In genomic region chr9:36826612-36827363, GRCm38 (mm10) we compare ENCODE assay signal across 24 mouse cellular contexts. TPM values are rescaled to one million over a fixed set of nuclear protein-coding genes. Genes with fewer than 3 reads are reported as not detected.
A peak's percentile ranks its signal among the peaks of the same experiment; 100 is the strongest.
DNase-seq lines count a peak whose midpoint lies in the region; ATAC-seq and TF ChIP-seq lines count a peak whose summit lies in the region.
"Had no signal": no experiment of that assay in that cellular context is flagged by ENCODE, and none has a peak within 500 bp of the region (broad histone marks: within the 10 kb centered on the region; RNA-seq: fewer than 3 reads in every experiment).

No protein-coding gene starts in this region.

- no peak overlapping the region for H3K4me2 ChIP-seq in hindbrain, embryonic 13.5 days
- no peak overlapping the region for H3K4me2 ChIP-seq in hindbrain, embryonic 12.5 days (replicated peaks)
- H3K4me2 ChIP-seq in midbrain, embryonic 14.5 days (ENCODE audit: low read length) = no peak overlapping the region
- H3K4me2 ChIP-seq in forebrain, embryonic 16.5 days (ENCODE audit: low read length) = no peak overlapping the region
- H3K4me2 ChIP-seq in hindbrain, postnatal 0 days (ENCODE audit: low read depth, low read length) = no peak overlapping the region
- H3K4me2 ChIP-seq: heart, embryonic 13.5 days; kidney, embryonic 15.5 days; limb, embryonic 12.5 days; liver, embryonic 12.5 days had no signal

- H3K9me3 ChIP-seq in hindbrain, embryonic 13.5 days = no peaks in the 10 kb centered on the region
- no peaks in the 10 kb centered on the region for H3K9me3 ChIP-seq in hindbrain, embryonic 12.5 days (replicated peaks)
- no peaks in the 10 kb centered on the region for H3K9me3 ChIP-seq in midbrain, embryonic 14.5 days (ENCODE audit: control insufficient read depth, low read length)
- H3K9me3 ChIP-seq in midbrain, embryonic 10.5 days (replicated peaks) = no peaks in the 10 kb centered on the region
- no peaks in the 10 kb centered on the region for H3K9me3 ChIP-seq in forebrain, embryonic 16.5 days (ENCODE audit: control insufficient read depth, low read length)
- no peaks in the 10 kb centered on the region for H3K9me3 ChIP-seq in hindbrain, postnatal 0 days (ENCODE audit: low read length)
- no peaks in the 10 kb centered on the region for H3K9me3 ChIP-seq in heart, embryonic 10.5 days
- H3K9me3 ChIP-seq: embryonic facial prominence, embryonic 13.5 days; heart, embryonic 13.5 days; kidney, embryonic 15.5 days; limb, embryonic 12.5 days; liver, embryonic 12.5 days had no signal

- 36% methylated on average over 2 of the region's 2 CpGs for WGBS in hindbrain, embryonic 13.5 days
- WGBS in hindbrain, embryonic 12.5 days = 50% methylated on average over 2 of the region's 2 CpGs
- 42% methylated on average over 2 of the region's 2 CpGs for WGBS in midbrain, embryonic 14.5 days
- WGBS in midbrain, embryonic 10.5 days = 67% methylated on average over 2 of the region's 2 CpGs
- 11% methylated on average over 2 of the region's 2 CpGs for WGBS in forebrain, embryonic 16.5 days
- 21% methylated on average over 2 of the region's 2 CpGs for WGBS in hindbrain, postnatal 0 days
- WGBS in heart, embryonic 10.5 days = 53% methylated on average over 2 of the region's 2 CpGs

- H3K27ac ChIP-seq in hindbrain, embryonic 13.5 days = peak overlapping the region; percentile 40; the same call in 1 of the 2 replicates
- no peak overlapping the region for H3K27ac ChIP-seq in hindbrain, embryonic 12.5 days
- no peak overlapping the region; the same call in 1 of the 2 replicates for H3K27ac ChIP-seq in midbrain, embryonic 14.5 days (replicated peaks; ENCODE audit: low read depth, low read length)
- H3K27ac ChIP-seq in midbrain, embryonic 10.5 days (replicated peaks) = no peak overlapping the region
- no peak overlapping the region for H3K27ac ChIP-seq in forebrain, embryonic 16.5 days (ENCODE audit: low read length)
- peak overlapping the region; percentile 74 for H3K27ac ChIP-seq in hindbrain, postnatal 0 days
- H3K27ac ChIP-seq in heart, embryonic 10.5 days = no peak overlapping the region
- H3K27ac ChIP-seq: heart, embryonic 13.5 days; kidney, embryonic 15.5 days; limb, embryonic 12.5 days; liver, embryonic 12.5 days had no signal

- H3K36me3 ChIP-seq in hindbrain, embryonic 13.5 days = no peaks in the 10 kb centered on the region
- H3K36me3 ChIP-seq in hindbrain, embryonic 12.5 days = no peaks in the 10 kb centered on the region
- no peaks in the 10 kb centered on the region for H3K36me3 ChIP-seq in midbrain, embryonic 14.5 days (ENCODE audit: control insufficient read depth, insufficient read depth, low read length)
- H3K36me3 ChIP-seq in midbrain, embryonic 10.5 days = 0 out of 2 replicates have a peak, but pooled peaks cover 2% of the 10 kb centered on the region
- H3K36me3 ChIP-seq in forebrain, embryonic 16.5 days (ENCODE audit: control insufficient read depth, insufficient read depth) = no peaks in the 10 kb centered on the region
- H3K36me3 ChIP-seq in hindbrain, postnatal 0 days (ENCODE audit: insufficient read depth, low read length) = no peaks in the 10 kb centered on the region
- no peaks in the 10 kb centered on the region for H3K36me3 ChIP-seq in heart, embryonic 10.5 days
- H3K36me3 ChIP-seq: embryonic facial prominence, embryonic 13.5 days; heart, embryonic 13.5 days; kidney, embryonic 15.5 days; limb, embryonic 12.5 days; liver, embryonic 12.5 days had no signal

- H3K9ac ChIP-seq in hindbrain, embryonic 13.5 days = no peak overlapping the region
- H3K9ac ChIP-seq in hindbrain, embryonic 12.5 days = no peak overlapping the region
- H3K9ac ChIP-seq in midbrain, embryonic 14.5 days (replicated peaks; ENCODE audit: low read length) = no peak overlapping the region
- H3K9ac ChIP-seq in forebrain, embryonic 16.5 days (replicated peaks; ENCODE audit: low read depth, low read length) = no peak overlapping the region
- no peak overlapping the region for H3K9ac ChIP-seq in hindbrain, postnatal 0 days (replicated peaks; ENCODE audit: low read length)
- H3K9ac ChIP-seq: embryonic facial prominence, embryonic 13.5 days; heart, embryonic 13.5 days; kidney, embryonic 15.5 days; limb, embryonic 12.5 days; liver, embryonic 12.5 days had no signal

- DNase-seq in midbrain, embryonic 14.5 days = peak; percentile 52
- no peak for DNase-seq in midbrain, embryonic 10.5 days (ENCODE audit: low spot score)
- DNase-seq in hindbrain, postnatal 0 days (ENCODE audit: low spot score) = peak; percentile 66
- no peak for DNase-seq in heart, embryonic 10.5 days (ENCODE audit: low spot score)
- no peak for DNase-seq in kidney, postnatal 36 days
- DNase-seq: adrenal gland, adult 2 months; cerebellum, adult 18-20 months; cerebellum, postnatal 25 days; gastrocnemius, postnatal 25 days; heart, adult 18-20 months; heart, postnatal 14 days; kidney, adult 11 months; lung, adult 18-20 months; lung, postnatal 10 days; thymus, postnatal 25 days had no signal

- H3K4me3 ChIP-seq in hindbrain, embryonic 13.5 days = no peak overlapping the region
- H3K4me3 ChIP-seq in hindbrain, embryonic 12.5 days = no peak overlapping the region
- H3K4me3 ChIP-seq in midbrain, embryonic 14.5 days (replicated peaks; ENCODE audit: low read depth, low read length) = no peak overlapping the region
- no peak overlapping the region for H3K4me3 ChIP-seq in midbrain, embryonic 10.5 days
- H3K4me3 ChIP-seq in forebrain, embryonic 16.5 days (replicated peaks; ENCODE audit: low read length) = no peak overlapping the region
- no peak overlapping the region for H3K4me3 ChIP-seq in hindbrain, postnatal 0 days (ENCODE audit: low read length)
- H3K4me3 ChIP-seq in heart, embryonic 10.5 days = no peak overlapping the region
- H3K4me3 ChIP-seq: embryonic facial prominence, embryonic 13.5 days; heart, embryonic 13.5 days; kidney, embryonic 15.5 days; limb, embryonic 12.5 days; liver, embryonic 12.5 days had no signal

- H3K4me1 ChIP-seq in hindbrain, embryonic 13.5 days (replicated peaks) = peaks cover 36% of the 10 kb centered on the region
- peaks cover 15% of the 10 kb centered on the region for H3K4me1 ChIP-seq in hindbrain, embryonic 12.5 days
- H3K4me1 ChIP-seq in midbrain, embryonic 14.5 days (ENCODE audit: control insufficient read depth, insufficient read depth, low read length) = peaks cover 26% of the 10 kb centered on the region
- peaks cover 25% of the 10 kb centered on the region for H3K4me1 ChIP-seq in midbrain, embryonic 10.5 days
- H3K4me1 ChIP-seq in forebrain, embryonic 16.5 days (replicated peaks; ENCODE audit: control insufficient read depth, insufficient read depth, low read length) = peaks cover 15% of the 10 kb centered on the region
- H3K4me1 ChIP-seq in hindbrain, postnatal 0 days (ENCODE audit: insufficient read depth, low read length) = peaks cover 5% of the 10 kb centered on the region
- peaks cover under 1% of the 10 kb centered on the region; the same call in 1 of the 2 replicates for H3K4me1 ChIP-seq in heart, embryonic 10.5 days
- H3K4me1 ChIP-seq: liver, embryonic 12.5 days had no signal

- no peaks in the 10 kb centered on the region for H3K27me3 ChIP-seq in hindbrain, embryonic 13.5 days
- no peaks in the 10 kb centered on the region for H3K27me3 ChIP-seq in hindbrain, embryonic 12.5 days
- no peaks in the 10 kb centered on the region for H3K27me3 ChIP-seq in midbrain, embryonic 14.5 days (ENCODE audit: control insufficient read depth, insufficient read depth, low read length)
- no peaks in the 10 kb centered on the region for H3K27me3 ChIP-seq in midbrain, embryonic 10.5 days (ENCODE audit: low read depth, poor library complexity, severe bottlenecking)
- no peaks in the 10 kb centered on the region for H3K27me3 ChIP-seq in forebrain, embryonic 16.5 days (replicated peaks; ENCODE audit: control insufficient read depth, insufficient read depth, low read length)
- no peaks in the 10 kb centered on the region for H3K27me3 ChIP-seq in hindbrain, postnatal 0 days (ENCODE audit: insufficient read depth, low read length)
- H3K27me3 ChIP-seq in heart, embryonic 10.5 days (ENCODE audit: insufficient read depth, poor library complexity, severe bottlenecking) = no peaks in the 10 kb centered on the region
- H3K27me3 ChIP-seq: embryonic facial prominence, embryonic 13.5 days had no signal

- no peak for TF ChIP-seq CTCF in hindbrain, postnatal 0 days (IDR thresholded peaks at IDR 0.05; ENCODE audit: low read depth)

- no peak for ATAC-seq in hindbrain, embryonic 13.5 days (ENCODE audit: low FRiP score)
- ATAC-seq in hindbrain, embryonic 12.5 days (ENCODE audit: low FRiP score) = no peak
- peak; percentile 59 for ATAC-seq in midbrain, embryonic 14.5 days (ENCODE audit: low FRiP score, low TSS enrichment)
- ATAC-seq in forebrain, embryonic 16.5 days = peak; percentile 67
- ATAC-seq in hindbrain, postnatal 0 days = peak; percentile 84
- ATAC-seq: liver, embryonic 12.5 days had no signal

RNA-seq across cellular contexts. Expression of gene Fez1, which starts 5.1 kb away (rescaled TPM):
- 612 and 624 TPM in 2 replicates for polyA plus RNA-seq in hindbrain, embryonic 13.5 days (2015; fragmentation: Nextera tagmentation; extraction: Ambion mirVana)
- 386 and 387 TPM in 2 replicates for polyA plus RNA-seq in hindbrain, embryonic 12.5 days (2016; fragmentation: Nextera tagmentation; extraction: Ambion mirVana)
- polyA plus RNA-seq in midbrain, embryonic 14.5 days (2014; fragmentation: Nextera tagmentation; extraction: Ambion mirVana) = 576 and 626 TPM in 2 replicates
- 232 and 306 TPM in 2 replicates for polyA plus RNA-seq in midbrain, embryonic 10.5 days (2016; fragmentation: Nextera tagmentation; extraction: Ambion mirVana)
- polyA plus RNA-seq in forebrain, embryonic 16.5 days (2015; fragmentation: Nextera tagmentation; extraction: Ambion mirVana) = 715 and 751 TPM in 2 replicates
- total RNA-seq in hindbrain, postnatal 0 days (2014; rRNA removed) = 237 and 300 TPM in 2 replicates
- 464 and 483 TPM in 2 replicates for polyA plus RNA-seq in hindbrain, postnatal 0 days (2015; fragmentation: Nextera tagmentation; extraction: Ambion mirVana)
- 1.9 and 3.8 TPM in 2 replicates for polyA plus RNA-seq in heart, embryonic 10.5 days (2016; fragmentation: Nextera tagmentation; extraction: Ambion mirVana)
- total RNA-seq: MEL had no signal

RNA-seq across cellular contexts. Expression of gene Ei24, which starts 29.6 kb away (rescaled TPM):
- 113 and 122 TPM in 2 replicates for polyA plus RNA-seq in hindbrain, embryonic 13.5 days (2015; fragmentation: Nextera tagmentation; extraction: Ambion mirVana)
- polyA plus RNA-seq in hindbrain, embryonic 12.5 days (2016; fragmentation: Nextera tagmentation; extraction: Ambion mirVana) = 119 TPM in 2 replicates
- 80.5 and 103 TPM in 2 replicates for polyA plus RNA-seq in midbrain, embryonic 14.5 days (2014; fragmentation: Nextera tagmentation; extraction: Ambion mirVana)
- polyA plus RNA-seq in midbrain, embryonic 10.5 days (2016; fragmentation: Nextera tagmentation; extraction: Ambion mirVana) = 93.0 and 94.2 TPM in 2 replicates
- polyA plus RNA-seq in forebrain, embryonic 16.5 days (2015; fragmentation: Nextera tagmentation; extraction: Ambion mirVana) = 125 TPM in 2 replicates
- total RNA-seq in hindbrain, postnatal 0 days (2014; rRNA removed) = 85.0 and 93.2 TPM in 2 replicates
- polyA plus RNA-seq in hindbrain, postnatal 0 days (2015; fragmentation: Nextera tagmentation; extraction: Ambion mirVana) = 105 and 107 TPM in 2 replicates
- polyA plus RNA-seq in heart, embryonic 10.5 days (2016; fragmentation: Nextera tagmentation; extraction: Ambion mirVana) = 71.1 and 81.5 TPM in 2 replicates

RNA-seq across cellular contexts. Expression of gene Stt3a, which starts 59.3 kb away (rescaled TPM):
- 109 and 110 TPM in 2 replicates for polyA plus RNA-seq in hindbrain, embryonic 13.5 days (2015; fragmentation: Nextera tagmentation; extraction: Ambion mirVana)
- polyA plus RNA-seq in hindbrain, embryonic 12.5 days (2016; fragmentation: Nextera tagmentation; extraction: Ambion mirVana) = 167 and 174 TPM in 2 replicates
- 66.0 and 90.4 TPM in 2 replicates for polyA plus RNA-seq in midbrain, embryonic 14.5 days (2014; fragmentation: Nextera tagmentation; extraction: Ambion mirVana)
- polyA plus RNA-seq in midbrain, embryonic 10.5 days (2016; fragmentation: Nextera tagmentation; extraction: Ambion mirVana) = 160 and 167 TPM in 2 replicates
- 104 and 108 TPM in 2 replicates for polyA plus RNA-seq in forebrain, embryonic 16.5 days (2015; fragmentation: Nextera tagmentation; extraction: Ambion mirVana)
- total RNA-seq in hindbrain, postnatal 0 days (2014; rRNA removed) = 67.4 and 80.1 TPM in 2 replicates
- 74.1 and 81.1 TPM in 2 replicates for polyA plus RNA-seq in hindbrain, postnatal 0 days (2015; fragmentation: Nextera tagmentation; extraction: Ambion mirVana)
- polyA plus RNA-seq in heart, embryonic 10.5 days (2016; fragmentation: Nextera tagmentation; extraction: Ambion mirVana) = 173 and 214 TPM in 2 replicates

Comparison
In these comparisons a context has a peak if more than half of its experiments do, and no peak if none do; other contexts are left out.
1. ATAC-seq: peak in midbrain, embryonic 14.5 days (single experiment), forebrain, embryonic 16.5 days (single experiment) and hindbrain, postnatal 0 days (single experiment); none in hindbrain, embryonic 13.5 days (single experiment) and hindbrain, embryonic 12.5 days (single experiment).
2. H3K27ac ChIP-seq: peak in hindbrain, embryonic 13.5 days (single experiment) and hindbrain, postnatal 0 days (single experiment); none in hindbrain, embryonic 12.5 days (single experiment), midbrain, embryonic 14.5 days (single experiment), midbrain, embryonic 10.5 days (single experiment), forebrain, embryonic 16.5 days (single experiment) and heart, embryonic 10.5 days (single experiment).
3. DNase-seq: peak in midbrain, embryonic 14.5 days (single experiment) and hindbrain, postnatal 0 days (single experiment); none in midbrain, embryonic 10.5 days (single experiment), heart, embryonic 10.5 days (single experiment) and kidney, postnatal 36 days (0 of 2).
4. RNA of gene Fez1, which starts 5.1 kb away (polyA plus RNA-seq): 715 to 751 TPM in forebrain, embryonic 16.5 days, 576 to 626 TPM in midbrain, embryonic 14.5 days, 612 to 624 TPM in hindbrain, embryonic 13.5 days, 464 to 483 TPM in hindbrain, postnatal 0 days, 386 to 387 TPM in hindbrain, embryonic 12.5 days and 232 to 306 TPM in midbrain, embryonic 10.5 days; 1.9 to 3.8 TPM in heart, embryonic 10.5 days; every median in the first group is over 10 times any median in the second.